ENCODE assay signal across 8 mouse cellular contexts in genomic region chr19:24554425-24554824, GRCm38 (mm10). TPM values are rescaled to one million over a fixed set of nuclear protein-coding genes. Genes with fewer than 3 reads are reported as not detected.
DNase-seq lines count a peak whose midpoint lies in the region; ATAC-seq and TF ChIP-seq lines count a peak whose summit lies in the region.

No protein-coding gene starts in this region.

- no peak for ATAC-seq in heart, embryonic 13.5 days (ENCODE audit: extremely low read depth, insufficient number of reproducible peaks, low FRiP score, low TSS enrichment)
- ATAC-seq in forebrain, embryonic 13.5 days = no peak
- no peak for ATAC-seq in liver, embryonic 15.5 days (ENCODE audit: insufficient read depth)

- dilution Hi-C loops in CH12.LX (cut with MboI; ENCODE audit: extremely low pct_ligation_motif_present, extremely low pct_unique_long_range_greater_than_20kb, low sequenced_read_pairs) = no loop called here

- H3K27me3 ChIP-seq in heart, embryonic 13.5 days (replicated peaks) = no peaks in the 10 kb centered on the region
- H3K27me3 ChIP-seq in CH12.LX (replicated peaks) = peaks cover 39% of the 10 kb centered on the region
- peaks cover 26% of the 10 kb centered on the region for H3K27me3 ChIP-seq in forebrain, embryonic 13.5 days
- peaks cover 32% of the 10 kb centered on the region for H3K27me3 ChIP-seq in liver, embryonic 15.5 days

- peak overlapping the region; percentile 42; the same call in 1 of the 2 replicates for H3K27ac ChIP-seq in heart, embryonic 13.5 days (replicated peaks)
- no peak overlapping the region for H3K27ac ChIP-seq in CH12.LX (ENCODE audit: insufficient read depth, low read depth)
- no peak overlapping the region for H3K27ac ChIP-seq in forebrain, embryonic 13.5 days
- peak overlapping the region; percentile 93 for H3K27ac ChIP-seq in liver, embryonic 15.5 days (replicated peaks)

- no peak for DNase-seq in heart, postnatal 10 days
- DNase-seq in CH12.LX (ENCODE audit: extremely low read depth) = no peak
- no peak for DNase-seq in natural killer cell, adult 2 months (ENCODE audit: low spot score in 2 of 2)
- DNase-seq in thymus, postnatal 36 days = no peak
- DNase-seq in adrenal gland, postnatal 14 days = no peak

- in situ Hi-C loops in CH12.LX (cut with MboI; ENCODE audit: low pct_ligation_motif_present, low pct_unique_long_range_greater_than_20kb, low sequenced_read_pairs) = no loop called here

- H3K9me3 ChIP-seq in heart, embryonic 13.5 days = no peaks in the 10 kb centered on the region
- H3K9me3 ChIP-seq in CH12.LX (replicated peaks; ENCODE audit: low read length) = no peaks in the 10 kb centered on the region
- H3K9me3 ChIP-seq in forebrain, embryonic 13.5 days (replicated peaks) = no peaks in the 10 kb centered on the region
- H3K9me3 ChIP-seq in liver, embryonic 15.5 days (replicated peaks) = no peaks in the 10 kb centered on the region

- H3K4me1 ChIP-seq in heart, embryonic 13.5 days = peaks cover 54% of the 10 kb centered on the region
- H3K4me1 ChIP-seq in CH12.LX (ENCODE audit: control insufficient read depth in 1 of 2, insufficient read depth in 2 of 2) = peaks cover 3 to 13% of the 10 kb centered on the region in 2 experiments; a peak in 2 of 4 replicates
- peaks cover 36% of the 10 kb centered on the region for H3K4me1 ChIP-seq in forebrain, embryonic 13.5 days
- peaks cover 42% of the 10 kb centered on the region for H3K4me1 ChIP-seq in liver, embryonic 15.5 days (replicated peaks)

- H3K79me2 ChIP-seq in CH12.LX (replicated peaks; ENCODE audit: control insufficient read depth, extremely low read depth, insufficient read depth, poor library complexity, severe bottlenecking) = no peaks in the 10 kb centered on the region

- peak overlapping the region; percentile 88 for H3K4me3 ChIP-seq in heart, embryonic 13.5 days
- H3K4me3 ChIP-seq in CH12.LX (replicated peaks in 1 of 3; ENCODE audit: low read depth in 2 of 3, low read length in 2 of 3, poor library complexity in 1 of 3) = no peak overlapping the region
- H3K4me3 ChIP-seq in forebrain, embryonic 13.5 days = peak overlapping the region; percentile 70
- peak overlapping the region; percentile 92 for H3K4me3 ChIP-seq in liver, embryonic 15.5 days (replicated peaks)

- H3K4me2 ChIP-seq in heart, embryonic 13.5 days = peak overlapping the region; percentile 94
- H3K4me2 ChIP-seq in CH12.LX (ENCODE audit: insufficient read depth, low read depth, poor library complexity, severe bottlenecking) = peak overlapping the region; percentile 95
- peak overlapping the region; percentile 84 for H3K4me2 ChIP-seq in forebrain, embryonic 13.5 days
- peak overlapping the region; percentile 98 for H3K4me2 ChIP-seq in liver, embryonic 15.5 days

- intact Hi-C loops in heart, postnatal 10 days (cut with DNase I) = loop anchor here (2.0 kb wide), 1 partner anchor 78 kb away; the partner anchor contains the start of gene Fam122a

- no peak for TF ChIP-seq RAD21 in CH12.LX (IDR thresholded peaks at IDR 0.05; ENCODE audit: low read depth, low read length)

- no peak for TF ChIP-seq CTCF in CH12.LX (conservative IDR thresholded peaks at IDR 0.05 in 1 of 2, IDR thresholded peaks at IDR 0.05 in 1 of 2; ENCODE audit: low read depth in 2 of 2, low read length in 2 of 2)

- peak overlapping the region; percentile 93 for H3K9ac ChIP-seq in heart, embryonic 13.5 days
- no peak overlapping the region for H3K9ac ChIP-seq in CH12.LX (ENCODE audit: insufficient read depth, low read depth)
- no peak overlapping the region for H3K9ac ChIP-seq in forebrain, embryonic 13.5 days
- H3K9ac ChIP-seq in liver, embryonic 15.5 days = peak overlapping the region; percentile 93

- TF ChIP-seq EP300 in CH12.LX (IDR thresholded peaks at IDR 0.05; ENCODE audit: low read length) = no peak

- H3K36me3 ChIP-seq in heart, embryonic 13.5 days = no peaks in the 10 kb centered on the region
- H3K36me3 ChIP-seq in CH12.LX (replicated peaks in 1 of 2; ENCODE audit: control insufficient read depth in 1 of 2, insufficient read depth in 1 of 2, low read length in 1 of 2) = no peaks in the 10 kb centered on the region
- H3K36me3 ChIP-seq in forebrain, embryonic 13.5 days (ENCODE audit: poor library complexity, severe bottlenecking) = no peaks in the 10 kb centered on the region
- H3K36me3 ChIP-seq in liver, embryonic 15.5 days (replicated peaks) = no peaks in the 10 kb centered on the region

- no peak for TF ChIP-seq POLR2A in CH12.LX (IDR thresholded peaks at IDR 0.05; ENCODE audit: low read depth, low read length)

- 20% methylated on average over 4 of the region's 4 CpGs for WGBS in heart, embryonic 13.5 days
- WGBS in forebrain, embryonic 13.5 days = 23% methylated on average over 4 of the region's 4 CpGs
- WGBS in liver, embryonic 15.5 days (ENCODE audit: insufficient replicate concordance) = 21% methylated on average over 4 of the region's 4 CpGs

TF ChIP-seq in CH12.LX, 34 proteins besides CTCF, POLR2A, EP300 and RAD21:
- TF ChIP-seq E2F4 (IDR thresholded peaks at IDR 0.05; ENCODE audit: insufficient replicate concordance, low read depth, low read length) (no peak), MXI1 (IDR thresholded peaks at IDR 0.05; ENCODE audit: low read depth, low read length) (no peak), ZKSCAN1 (IDR thresholded peaks at IDR 0.05; ENCODE audit: borderline replicate concordance, low read depth, low read length) (no peak), KAT2A (IDR thresholded peaks at IDR 0.05; ENCODE audit: insufficient replicate concordance, low read length) (no peak), MYC (IDR thresholded peaks at IDR 0.05; ENCODE audit: low read depth, low read length) (no peak), ZC3H11A (IDR thresholded peaks at IDR 0.05; ENCODE audit: low read depth, low read length) (no peak)
TF ChIP-seq in CH12.LX: peak in this region for 0.

RNA-seq across cellular contexts. Expression of gene Pip5k1b, which starts 1.2 kb away (rescaled TPM):
- polyA plus RNA-seq in heart, embryonic 13.5 days (2015; fragmentation: Nextera tagmentation; extraction: Ambion mirVana) = 6.8 and 7.0 TPM in 2 replicates
- 10 to 100 TPM; 25.3 to 27.0 TPM for total RNA-seq in heart, postnatal 10 days (2021)
- total RNA-seq in CH12.LX (2012; rRNA removed) (0.92 and 1.7 TPM in 2 replicates), CH12.LX (2014; rRNA removed) (1.9 and 2.0 TPM in 2 replicates)
- polyA plus RNA-seq in CH12.LX (2012; ENCODE audit: insufficient read length, low read depth) = 2.9 and 3.7 TPM in 2 replicates
- 1.2 and 1.6 TPM in 2 replicates for polyA plus RNA-seq in forebrain, embryonic 13.5 days (2015; fragmentation: Nextera tagmentation; extraction: Ambion mirVana)
- 8.5 and 9.5 TPM in 2 replicates for polyA plus RNA-seq in liver, embryonic 15.5 days (2015; fragmentation: Nextera tagmentation; extraction: Ambion mirVana)
- 23.8 and 27.6 TPM in 2 replicates for total RNA-seq in adrenal gland, postnatal 14 days (2021)

Comparison
In these comparisons a context has a peak if more than half of its experiments do, and no peak if none do; other contexts are left out.
1. H3K27ac ChIP-seq: peak in heart, embryonic 13.5 days (single experiment) and liver, embryonic 15.5 days (single experiment); none in CH12.LX (single experiment) and forebrain, embryonic 13.5 days (single experiment).
2. H3K4me3 ChIP-seq: peak in heart, embryonic 13.5 days (single experiment), forebrain, embryonic 13.5 days (single experiment) and liver, embryonic 15.5 days (single experiment); none in CH12.LX (0 of 3).
3. H3K9ac ChIP-seq: peak in heart, embryonic 13.5 days (single experiment) and liver, embryonic 15.5 days (single experiment); none in CH12.LX (single experiment) and forebrain, embryonic 13.5 days (single experiment).
4. Peak in every context shown above with its lines, with median percentiles within 50 percentile points of each other: H3K4me2 ChIP-seq.